Mouse (Mus musculus): Measurements from ENCODE around the gene Ryr2. TPM values are rescaled to one million over a fixed set of nuclear protein-coding genes. Genes with fewer than 3 reads are reported as not detected.
"Not testable (repeated sequence)": the region's sequence is repeated elsewhere in the genome, so short reads cannot be mapped to it uniquely, and the experiment has no call there.

Ryr2 gene
- polyA plus RNA-seq, 1 experiment from 2014 or later: 7.1 TPM

- 82% methylated on average over 2 of the region's 2 CpGs for WGBS
- Histone ChIP-seq H3K27me3 (replicated peaks) (no peaks in the 10 kb centered on the region), H3K9me3 (replicated peaks) (no peaks in the 10 kb centered on the region), H3K27ac (replicated peaks) (no peak overlapping the region), H3K4me1 (no peaks in the 10 kb centered on the region), H3K4me2 (no peak overlapping the region), H3K4me3 (replicated peaks) (no peak overlapping the region), H3K9ac (replicated peaks) (no peak overlapping the region), H3K36me3 (no peaks in the 10 kb centered on the region)
- ATAC-seq (ENCODE audit: low FRiP score): no peak
These were observed 128.4 kb downstream of the Ryr2 start for GRCm38 (mm10) chr13:11978359-11978758.

GRCm38 (mm10) chr13:11977606-11978005 lies 129.1 kb downstream of the Ryr2 start:
- Histone ChIP-seq H3K27ac (replicated peaks) (no peak overlapping the region), H3K9ac (replicated peaks) (no peak overlapping the region), H3K4me2 (no peak overlapping the region), H3K4me1 (no peaks in the 10 kb centered on the region), H3K4me3 (replicated peaks) (no peak overlapping the region), H3K27me3 (replicated peaks) (no peaks in the 10 kb centered on the region), H3K36me3 (no peaks in the 10 kb centered on the region), H3K9me3 (replicated peaks) (no peaks in the 10 kb centered on the region)
- no peak for ATAC-seq (ENCODE audit: low FRiP score)
- 81% methylated on average over 4 of the region's 4 CpGs for WGBS

DNA sequence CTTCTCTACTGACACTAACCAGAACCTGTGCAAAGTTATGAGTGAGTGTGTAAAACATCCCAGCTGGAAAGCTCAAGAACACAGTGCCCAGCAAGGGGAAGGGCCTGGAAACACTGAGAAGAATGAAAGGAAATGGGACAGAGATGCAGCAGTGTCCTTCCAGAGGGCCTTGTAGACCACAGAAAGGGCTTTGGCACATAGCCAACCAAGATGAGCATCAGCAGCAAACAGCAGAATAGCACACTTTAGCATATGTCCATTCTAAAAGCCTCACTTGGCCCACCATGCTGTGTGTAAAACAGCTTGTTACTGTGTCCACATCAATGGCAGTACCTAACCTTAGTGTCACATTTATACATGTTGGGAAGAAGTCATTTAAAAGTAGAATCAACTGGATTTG lies 142.4 kb downstream of the Ryr2 start:
- Histone ChIP-seq H3K4me1 (no peaks in the 10 kb centered on the region), H3K4me3 (replicated peaks) (no peak overlapping the region), H3K27ac (replicated peaks) (no peak overlapping the region), H3K4me2 (no peak overlapping the region), H3K9me3 (replicated peaks) (no peaks in the 10 kb centered on the region), H3K9ac (replicated peaks) (no peak overlapping the region), H3K36me3 (no peaks in the 10 kb centered on the region), H3K27me3 (replicated peaks) (no peaks in the 10 kb centered on the region)
- ATAC-seq (ENCODE audit: low FRiP score): no peak

DNA sequence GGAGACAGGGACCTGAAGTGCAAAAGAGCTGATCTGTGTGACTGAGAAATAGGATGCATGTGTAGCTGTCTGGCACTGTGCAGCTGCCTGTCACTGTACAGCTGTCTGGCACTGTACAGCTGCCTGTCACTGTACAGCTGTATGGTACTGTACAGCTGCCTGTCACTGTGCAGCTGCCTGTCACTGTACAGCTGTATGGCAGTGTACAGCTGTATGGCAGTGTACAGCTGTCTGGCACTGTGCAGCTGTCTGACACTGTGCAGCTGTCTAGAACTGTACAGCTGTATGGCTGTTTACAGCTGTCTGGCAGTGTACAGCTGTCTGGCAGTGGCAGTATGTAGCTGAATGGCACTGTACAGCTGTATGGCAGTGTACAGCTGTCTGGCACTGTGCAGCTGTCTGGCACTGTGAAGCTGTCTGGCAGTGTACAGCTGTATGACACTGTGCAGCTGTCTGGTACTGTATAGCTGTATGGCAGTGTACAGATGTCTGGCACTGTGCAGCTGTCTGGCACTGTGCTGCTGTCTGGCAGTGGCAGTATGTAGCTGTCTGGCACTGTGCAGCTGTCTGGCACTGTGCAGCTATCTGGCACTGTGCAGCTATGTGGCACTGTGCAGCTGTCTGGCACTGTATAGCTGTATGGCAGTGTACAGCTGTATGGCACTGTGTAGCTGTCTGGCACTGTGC lies 147.1 kb downstream of the Ryr2 start:
- no peak; the same call in 1 of the 2 replicates for ATAC-seq (ENCODE audit: low FRiP score)
- no peak overlapping the region for H3K27ac ChIP-seq (replicated peaks)
- H3K9ac ChIP-seq (replicated peaks): no peak overlapping the region
- H3K27me3 ChIP-seq (replicated peaks): no peaks in the 10 kb centered on the region
- H3K9me3 ChIP-seq (replicated peaks): no peaks in the 10 kb centered on the region
- no peaks in the 10 kb centered on the region for H3K36me3 ChIP-seq
- no peaks in the 10 kb centered on the region for H3K4me1 ChIP-seq
- no peak overlapping the region for H3K4me2 ChIP-seq
- no peak overlapping the region for H3K4me3 ChIP-seq (replicated peaks)

GRCm38 (mm10) chr13:11958854-11959253 lies 147.9 kb downstream of the Ryr2 start:
- 82% methylated on average over 3 of the region's 3 CpGs for WGBS
- Histone ChIP-seq H3K27me3 (replicated peaks) (no peaks in the 10 kb centered on the region), H3K27ac (replicated peaks) (no peak overlapping the region), H3K9me3 (replicated peaks) (no peaks in the 10 kb centered on the region), H3K4me2 (no peak overlapping the region), H3K9ac (replicated peaks) (no peak overlapping the region), H3K4me3 (replicated peaks) (no peak overlapping the region), H3K36me3 (no peaks in the 10 kb centered on the region), H3K4me1 (no peaks in the 10 kb centered on the region)
- no peak for ATAC-seq (ENCODE audit: low FRiP score)

DNA sequence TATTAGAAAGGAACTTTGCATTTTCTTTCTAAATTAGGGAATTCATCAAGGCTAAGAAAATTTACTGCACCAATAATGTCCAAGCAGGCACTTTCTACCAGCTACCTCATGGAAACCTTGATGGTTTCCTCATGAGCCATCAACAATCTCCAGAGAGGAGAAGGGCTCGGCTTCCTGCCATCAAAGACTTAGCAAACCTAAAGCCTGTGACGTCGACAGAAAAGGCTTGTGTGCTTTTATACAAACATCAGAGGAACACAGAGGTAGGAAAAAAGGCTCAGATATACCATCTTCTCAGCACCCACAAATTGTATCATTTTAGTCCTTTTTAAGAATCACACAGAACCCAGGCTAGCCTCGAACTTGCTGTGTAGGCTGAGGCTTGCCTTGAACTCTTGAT lies 148.5 kb downstream of the Ryr2 start:
- H3K4me1 ChIP-seq: no peaks in the 10 kb centered on the region
- H3K4me2 ChIP-seq: no peak overlapping the region
- 80% methylated on average over 4 of the region's 4 CpGs for WGBS
- no peak overlapping the region for H3K4me3 ChIP-seq (replicated peaks)
- no peaks in the 10 kb centered on the region for H3K36me3 ChIP-seq
- ATAC-seq (ENCODE audit: low FRiP score): no peak
- H3K9ac ChIP-seq (replicated peaks): no peak overlapping the region
- no peaks in the 10 kb centered on the region for H3K27me3 ChIP-seq (replicated peaks)
- H3K27ac ChIP-seq (replicated peaks): no peak overlapping the region
- H3K9me3 ChIP-seq (replicated peaks): no peaks in the 10 kb centered on the region

- no peaks in the 10 kb centered on the region for H3K9me3 ChIP-seq (replicated peaks)
- H3K27ac ChIP-seq (replicated peaks): no peak overlapping the region
- no peak overlapping the region for H3K9ac ChIP-seq (replicated peaks)
- no peak overlapping the region for H3K4me3 ChIP-seq (replicated peaks)
- no peak for ATAC-seq (ENCODE audit: low FRiP score)
- 59% methylated on average over 3 of the region's 3 CpGs for WGBS
- no peaks in the 10 kb centered on the region for H3K4me1 ChIP-seq
- H3K4me2 ChIP-seq: no peak overlapping the region
- no peaks in the 10 kb centered on the region for H3K36me3 ChIP-seq
- no peaks in the 10 kb centered on the region for H3K27me3 ChIP-seq (replicated peaks)
These were observed 154.8 kb downstream of the Ryr2 start for GRCm38 (mm10) chr13:11951951-11952350.

GRCm38 (mm10) chr13:11945740-11946139 lies 161.0 kb downstream of the Ryr2 start:
- Histone ChIP-seq H3K4me3 (replicated peaks) (no peak overlapping the region), H3K9me3 (replicated peaks) (no peaks in the 10 kb centered on the region), H3K4me1 (no peaks in the 10 kb centered on the region), H3K27ac (replicated peaks) (no peak overlapping the region), H3K36me3 (no peaks in the 10 kb centered on the region), H3K9ac (replicated peaks) (no peak overlapping the region), H3K4me2 (no peak overlapping the region), H3K27me3 (replicated peaks) (no peaks in the 10 kb centered on the region)
- no peak for ATAC-seq (ENCODE audit: low FRiP score)
- 97% methylated on average over 2 of the region's 2 CpGs for WGBS

DNA sequence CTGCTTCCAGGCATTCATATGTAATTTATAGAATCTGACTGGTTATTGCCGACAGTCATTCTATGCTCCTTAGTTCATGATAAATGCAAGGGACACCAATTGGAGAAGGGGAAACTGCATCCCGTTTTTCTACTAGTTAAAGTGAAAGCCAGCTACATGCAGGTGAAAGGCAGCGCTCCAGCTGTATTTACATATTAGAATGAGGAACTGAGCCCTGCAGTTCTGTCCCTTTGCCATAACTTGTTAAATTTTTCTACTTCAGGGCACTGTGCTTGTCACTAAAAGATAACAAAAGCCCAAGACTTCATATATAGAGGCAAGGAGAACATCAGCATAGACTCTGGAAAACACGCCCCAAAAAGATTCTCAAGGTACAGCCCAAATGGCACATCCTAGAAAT lies 165.0 kb downstream of the Ryr2 start:
- no peaks in the 10 kb centered on the region for H3K27me3 ChIP-seq (replicated peaks)
- H3K4me3 ChIP-seq (replicated peaks): no peak overlapping the region
- H3K4me2 ChIP-seq: no peak overlapping the region
- no peaks in the 10 kb centered on the region for H3K4me1 ChIP-seq
- no peaks in the 10 kb centered on the region for H3K9me3 ChIP-seq (replicated peaks)
- H3K27ac ChIP-seq (replicated peaks): no peak overlapping the region
- no peaks in the 10 kb centered on the region for H3K36me3 ChIP-seq
- no peak overlapping the region for H3K9ac ChIP-seq (replicated peaks)
- WGBS: 86% methylated on average over 4 of the region's 4 CpGs
- no peak for ATAC-seq (ENCODE audit: low FRiP score)

- H3K27me3 ChIP-seq (replicated peaks); ATAC-seq (ENCODE audit: low FRiP score); H3K4me3 ChIP-seq (replicated peaks); H3K36me3 ChIP-seq; H3K27ac ChIP-seq (replicated peaks); H3K4me1 ChIP-seq; H3K9ac ChIP-seq (replicated peaks); H3K4me2 ChIP-seq; H3K9me3 ChIP-seq (replicated peaks): not testable (repeated sequence)
- 49% methylated on average over 3 of the region's 3 CpGs for WGBS
These were observed 172.3 kb downstream of the Ryr2 start for GRCm38 (mm10) chr13:11934297-11935060.

GRCm38 (mm10) chr13:11933334-11933733 lies 173.4 kb downstream of the Ryr2 start:
- Histone ChIP-seq H3K9ac (replicated peaks) (no peak overlapping the region), H3K4me1 (no peaks in the 10 kb centered on the region), H3K4me2 (no peak overlapping the region), H3K9me3 (replicated peaks) (no peaks in the 10 kb centered on the region), H3K36me3 (no peaks in the 10 kb centered on the region), H3K27ac (replicated peaks) (no peak overlapping the region), H3K4me3 (replicated peaks) (no peak overlapping the region), H3K27me3 (replicated peaks) (no peaks in the 10 kb centered on the region)
- ATAC-seq (ENCODE audit: low FRiP score): no peak

- Histone ChIP-seq H3K9ac (replicated peaks) (no peak overlapping the region), H3K27me3 (replicated peaks) (no peaks in the 10 kb centered on the region), H3K27ac (replicated peaks) (no peak overlapping the region), H3K4me1 (no peaks in the 10 kb centered on the region), H3K36me3 (no peaks in the 10 kb centered on the region), H3K4me2 (no peak overlapping the region), H3K9me3 (replicated peaks) (no peaks in the 10 kb centered on the region), H3K4me3 (replicated peaks) (no peak overlapping the region)
- no peak for ATAC-seq (ENCODE audit: low FRiP score)
- WGBS: 98% methylated on average over 3 of the region's 3 CpGs
These were observed 178.0 kb downstream of the Ryr2 start for GRCm38 (mm10) chr13:11928709-11929108.
